Mouse (Mus musculus) layer of hippocampus, adult 2 months (tissue): Measurements from ENCODE around the gene Tmem9. TPM values are rescaled to one million over a fixed set of nuclear protein-coding genes. Genes with fewer than 3 reads are reported as not detected.

Experiments used
- DNase-seq, 2 experiments: peaks; one replicate each; pipeline ENCODE4 v3.0.0; 2022; ENCODE audit warnings: low spot score in 2 of 2
- H3K27ac ChIP-seq: fragments of 200-600 bp; 2 replicates; pipeline ENCODE4 v1.8.1; 2022
- H3K4me3 ChIP-seq: fragments of 200-600 bp; 2 replicates; pipeline ENCODE4 v1.8.1; 2022; ENCODE audit warnings: mild to moderate bottlenecking
- CTCF ChIP-seq: fragments of 200-600 bp; conservative IDR thresholded peaks from 2 replicates; pipeline ENCODE4 v1.8.1; 2022; ENCODE audit warnings: antibody characterized with exemption, mild to moderate bottlenecking, moderate library complexity
- total RNA-seq, 2 experiments: library from RNA; stranded (reverse); gene quantifications; 2 replicates each; pipeline ENCODE4 v1.2.3; 2021

Tmem9 gene
- total RNA-seq, 2 experiments from 2014 or later, result 69.5 to 85.7 TPM

- no peak overlapping the region for H3K4me3 ChIP-seq
- no peak for DNase-seq
- no peak overlapping the region for H3K27ac ChIP-seq
- no peak for TF ChIP-seq CTCF
These were observed 59.6 kb downstream of the Tmem9 start for GRCm38 (mm10) chr1:136067579-136067978.

DNA sequence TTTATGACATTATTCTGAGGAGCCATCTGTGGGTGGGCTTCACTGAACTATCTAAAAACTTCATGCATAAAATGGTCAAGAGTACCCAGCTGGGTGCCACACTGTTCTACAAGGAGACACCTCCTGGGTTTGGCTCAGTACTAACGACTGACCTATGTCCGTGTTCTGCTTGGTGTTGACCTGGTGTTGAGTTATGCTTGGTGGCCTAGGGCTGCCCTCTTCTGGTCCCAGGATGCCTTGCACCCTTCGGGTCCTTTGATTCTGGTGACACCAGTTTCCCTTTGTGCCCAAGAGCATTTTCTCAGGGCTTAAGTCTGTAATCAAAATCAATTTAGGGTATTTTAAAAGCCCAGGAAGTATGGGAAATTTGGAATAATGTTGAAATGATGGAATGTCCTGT, 68.1 kb downstream of the Tmem9 start:
- peak; percentile 87 for TF ChIP-seq CTCF
- peak in 1 of 2 experiments; percentile 47 for DNase-seq
- Histone ChIP-seq H3K27ac (no peak overlapping the region), H3K4me3 (no peak overlapping the region)

DNA sequence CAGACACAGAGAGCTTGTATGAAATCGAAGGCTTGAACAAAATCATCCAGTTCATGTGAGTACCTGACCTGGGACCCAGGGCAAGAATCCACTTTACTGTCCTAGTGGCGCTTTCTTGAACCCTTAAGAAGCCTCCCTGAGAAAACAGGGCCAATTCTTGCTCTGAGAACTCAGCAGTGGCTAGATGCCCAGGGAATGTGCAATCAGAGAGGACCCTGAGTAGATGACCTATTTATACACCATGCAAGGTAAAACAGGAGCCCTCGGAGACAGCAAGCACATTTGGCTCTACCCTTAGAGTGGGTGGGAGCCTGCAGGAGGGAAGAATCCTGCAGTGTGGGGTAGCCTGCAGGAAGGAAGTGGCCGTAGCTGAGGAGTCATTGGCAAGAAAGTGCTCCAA, 69.7 kb downstream of the Tmem9 start:
- Histone ChIP-seq H3K4me3 (no peak overlapping the region), H3K27ac (no peak overlapping the region)
- TF ChIP-seq CTCF, result no peak
- DNase-seq, result no peak

- no peak overlapping the region for H3K27ac ChIP-seq
- H3K4me3 ChIP-seq, result no peak overlapping the region
- TF ChIP-seq CTCF, result no peak
- DNase-seq, result no peak
These were observed 73.2 kb downstream of the Tmem9 start for GRCm38 (mm10) chr1:136081161-136081560.

Other genes with a start within 250 kb of the Tmem9 start
- 10 to 100 TPM; 11.8 to 12.1 TPM for gene Phlda3, start 242.0 kb upstream of the Tmem9 start, total RNA-seq
- gene Tnni1, start 228.7 kb upstream of the Tmem9 start, total RNA-seq, result 1 to 10 TPM; 2.9 to 3.2 TPM
- 1 to 10 TPM in 1 of 2 experiments, under 1 TPM in 1; 0.97 to 1.3 TPM for gene Lad1, start 189.6 kb upstream of the Tmem9 start, total RNA-seq
- 1 to 10 TPM; 1.4 to 1.6 TPM for gene Tnnt2, start 171.8 kb upstream of the Tmem9 start, total RNA-seq
- not detected for gene Pkp1, start 88.9 kb upstream of the Tmem9 start, total RNA-seq
- gene Igfn1, start 1.8 kb upstream of the Tmem9 start, total RNA-seq, result under 1 TPM; 0.15 to 0.36 TPM
- not detected for gene Ascl5, start 42.7 kb downstream of the Tmem9 start, total RNA-seq
- under 1 TPM; 0.49 to 0.77 TPM for gene Cacna1s, start 44.6 kb downstream of the Tmem9 start, total RNA-seq
- 10 to 100 TPM; 33.9 to 36.5 TPM for gene Kif21b, start 123.2 kb downstream of the Tmem9 start, total RNA-seq
- gene Mroh3, start 204.7 kb downstream of the Tmem9 start, total RNA-seq, result 1 to 10 TPM; 1.3 to 1.5 TPM
- gene Inava, start 226.1 kb downstream of the Tmem9 start, total RNA-seq, result 1 to 10 TPM; 3.0 to 3.2 TPM